Mouse (Mus musculus): ENCODE measurements at regions not wholly inside any gene's neighbourhood (a gene's known extent, or its start where the extent isn't known, plus 50 kb on each side); places are given as distances from the start of the nearest gene placed in this dataset.

GRCm38 (mm10) chrX:11903116-11903700 is 256.9 kb downstream of the Bcor start:
- TF ChIP-seq CTCF (IDR thresholded peaks at IDR 0.05; ENCODE audit: low read depth, low read length) (no peak), POLR2A (IDR thresholded peaks at IDR 0.05; ENCODE audit: extremely low read depth, insufficient read depth, low read length) (no peak)
